Mouse (Mus musculus) megakaryocyte progenitor cell, adult 5-6 weeks (primary cell): Measurements from ENCODE around the gene Cep170b. TPM values are rescaled to one million over a fixed set of nuclear protein-coding genes. Genes with fewer than 3 reads are reported as not detected.

ENCODE experiments used
- ATAC-seq: replicated peaks from 2 replicates; pipeline ENCODE4 v1.8.0; 2016; ENCODE audit warnings: mild to moderate bottlenecking, moderate TSS enrichment, inconsistent platforms; ENCODE audit not compliant: poor library complexity
- total RNA-seq, 2 experiments: library from RNA; stranded (forward) in 1 of 2; stranded (reverse) in 1 of 2; fragments of 157-497, 149-512 nt in 1 of 2; fragments of 200-1000 nt in 1 of 2; gene quantifications; 2 replicates each; pipeline versions ENCODE4 v1.2.3 to v1.2.4; 2015 to 2017

The Cep170b gene
- total RNA-seq, 2 experiments from 2014 or later, result 2.1 to 4.7 TPM

DNA sequence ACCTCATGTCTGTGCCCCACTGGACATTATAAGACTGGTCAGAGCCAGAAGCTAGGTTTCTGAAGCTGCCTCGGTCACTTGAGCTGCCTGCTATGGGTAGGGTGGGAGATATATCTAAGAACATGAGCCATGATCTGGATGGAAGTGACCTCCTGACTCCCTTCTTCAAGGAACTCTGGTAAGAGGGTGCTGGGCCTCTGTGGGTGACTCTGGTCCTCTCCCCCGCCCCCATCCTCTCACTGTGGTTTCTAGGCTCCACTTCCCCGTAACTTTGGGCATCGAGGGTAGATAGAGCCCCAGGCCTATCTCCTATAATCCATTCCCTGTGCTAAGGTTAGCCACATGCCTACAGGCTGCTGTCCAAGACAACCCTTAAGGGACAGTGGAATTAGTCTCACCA lies 41.2 kb downstream of the Cep170b start:
- no peak for ATAC-seq

DNA sequence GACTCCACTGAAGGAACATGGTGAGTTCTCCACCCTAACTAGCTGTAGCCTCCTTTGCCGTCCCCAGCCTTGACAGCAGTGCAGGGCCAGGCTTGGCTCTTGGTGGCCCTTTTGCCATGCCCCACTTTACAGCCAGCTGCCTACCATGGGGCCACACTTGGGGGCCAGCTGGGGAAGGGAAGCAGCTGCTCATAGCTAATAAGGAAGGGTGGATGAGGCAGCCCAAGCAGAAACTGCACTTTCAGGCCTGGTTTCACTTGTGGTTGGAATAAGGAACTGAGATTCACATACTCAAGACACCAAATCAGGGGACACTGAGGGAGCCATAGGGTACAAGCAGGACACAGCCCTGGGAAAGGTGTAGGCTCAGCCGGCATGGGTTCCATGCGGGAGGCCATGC lies 41.8 kb downstream of the Cep170b start:
- ATAC-seq, result peak; percentile 75

DNA sequence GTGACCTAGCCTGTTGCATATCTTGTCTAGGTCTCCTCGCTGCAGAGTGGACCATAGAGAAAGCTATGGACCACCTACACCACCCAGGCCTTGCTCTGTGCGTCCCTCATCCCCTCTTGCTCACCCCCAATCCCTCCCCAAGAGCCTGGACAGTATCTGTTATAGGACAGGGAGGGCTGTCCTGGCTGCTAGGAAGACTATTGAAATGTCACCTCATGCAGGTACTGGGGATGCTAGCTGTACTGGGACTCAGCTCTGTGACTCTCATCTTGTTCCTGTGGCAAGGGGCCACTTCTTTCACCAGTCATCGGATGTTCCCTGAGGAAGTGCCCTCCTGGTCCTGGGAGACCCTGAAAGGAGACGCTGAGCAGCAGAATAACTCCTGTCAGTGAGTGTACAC lies 42.9 kb downstream of the Cep170b start:
- ATAC-seq, result no peak

DNA sequence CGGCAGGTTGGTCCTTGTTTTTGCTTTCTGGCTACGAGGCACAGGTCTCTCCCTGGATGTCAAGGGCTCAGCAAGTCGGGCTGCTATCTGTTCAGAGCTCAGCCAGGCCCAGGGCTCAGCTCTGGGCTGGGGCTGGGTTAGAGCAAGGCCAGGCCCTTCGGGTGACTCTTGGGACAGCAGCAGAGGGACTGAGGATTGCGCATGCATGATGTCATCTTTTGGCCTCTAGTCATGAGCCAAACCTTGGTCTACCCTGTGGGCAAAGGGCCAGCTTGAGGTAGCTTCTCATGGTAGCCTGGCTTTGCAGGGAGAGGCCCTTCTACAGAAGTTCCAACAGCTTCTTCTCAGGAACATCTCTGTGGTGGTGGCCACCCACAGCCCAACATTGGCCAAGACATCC lies 43.9 kb downstream of the Cep170b start:
- ATAC-seq, result no peak

DNA sequence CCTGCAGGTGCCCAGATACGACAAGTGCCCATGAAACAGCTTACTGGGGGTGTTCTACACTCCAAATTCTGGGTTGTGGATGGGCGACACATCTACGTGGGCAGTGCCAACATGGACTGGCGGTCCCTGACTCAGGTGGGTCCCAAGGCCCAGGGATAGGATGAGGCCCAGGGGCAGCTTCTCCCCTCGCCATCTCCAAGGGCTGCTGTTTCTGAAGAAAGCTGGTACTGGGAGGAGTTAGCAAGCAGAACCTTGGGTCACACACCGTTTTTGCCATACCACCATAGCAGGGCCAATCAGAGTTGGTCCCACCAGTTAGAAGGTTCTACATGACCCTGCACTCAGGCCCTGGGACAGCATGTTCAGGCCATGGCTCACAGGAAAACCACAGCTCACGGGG lies 44.7 kb downstream of the Cep170b start:
- no peak for ATAC-seq

DNA sequence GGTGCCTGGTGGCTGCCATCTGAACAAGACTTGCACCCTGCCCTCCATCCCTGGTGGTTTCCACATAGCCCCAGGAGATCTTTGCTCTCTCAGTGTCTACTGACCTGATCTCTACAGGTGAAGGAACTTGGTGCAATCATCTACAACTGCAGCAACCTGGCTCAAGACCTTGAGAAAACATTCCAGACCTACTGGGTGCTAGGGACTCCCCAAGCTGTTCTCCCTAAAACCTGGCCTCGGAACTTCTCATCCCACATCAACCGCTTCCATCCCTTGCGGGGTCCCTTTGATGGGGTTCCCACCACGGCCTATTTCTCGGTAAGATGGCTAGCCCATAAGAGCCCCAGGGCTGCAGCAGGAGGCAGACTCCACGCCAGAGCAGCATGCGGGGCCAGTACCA lies 46.3 kb downstream of the Cep170b start:
- no peak for ATAC-seq

DNA sequence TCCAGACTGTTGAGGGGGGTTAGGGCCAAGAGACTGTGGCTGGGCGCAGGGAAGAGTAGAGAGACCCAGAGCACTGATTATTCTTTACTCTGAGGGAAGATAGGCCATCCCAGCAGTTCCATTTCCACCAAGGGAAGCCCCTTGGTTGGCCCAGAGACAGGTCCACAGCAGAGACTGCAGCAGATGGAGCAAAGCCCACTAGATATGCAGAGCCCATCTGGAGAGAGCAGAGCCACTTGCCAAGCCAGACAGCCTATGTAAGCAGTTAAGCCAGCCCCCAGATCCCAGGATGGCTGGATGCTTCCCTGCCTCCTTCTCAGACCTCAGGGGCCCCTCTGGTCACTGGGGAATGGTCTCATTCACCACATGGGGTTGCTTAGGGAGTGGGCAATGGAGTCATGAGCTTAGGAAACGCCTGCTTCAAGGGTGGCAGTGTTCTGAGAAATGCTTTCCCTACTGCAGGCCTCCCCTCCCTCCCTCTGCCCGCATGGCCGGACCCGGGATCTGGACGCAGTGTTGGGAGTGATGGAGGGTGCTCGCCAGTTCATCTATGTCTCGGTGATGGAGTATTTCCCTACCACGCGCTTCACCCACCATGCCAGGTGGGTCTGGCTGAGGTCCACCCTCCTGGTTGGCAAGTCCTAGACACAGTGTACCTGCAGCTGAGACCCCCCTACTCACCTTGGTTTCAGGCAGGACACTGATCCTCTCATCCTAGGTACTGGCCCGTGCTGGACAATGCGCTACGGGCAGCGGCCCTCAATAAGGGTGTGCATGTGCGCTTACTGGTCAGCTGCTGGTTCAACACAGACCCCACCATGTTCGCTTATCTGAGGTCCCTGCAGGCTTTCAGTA lies 47.0 kb downstream of the Cep170b start:
- ATAC-seq, result no peak

DNA sequence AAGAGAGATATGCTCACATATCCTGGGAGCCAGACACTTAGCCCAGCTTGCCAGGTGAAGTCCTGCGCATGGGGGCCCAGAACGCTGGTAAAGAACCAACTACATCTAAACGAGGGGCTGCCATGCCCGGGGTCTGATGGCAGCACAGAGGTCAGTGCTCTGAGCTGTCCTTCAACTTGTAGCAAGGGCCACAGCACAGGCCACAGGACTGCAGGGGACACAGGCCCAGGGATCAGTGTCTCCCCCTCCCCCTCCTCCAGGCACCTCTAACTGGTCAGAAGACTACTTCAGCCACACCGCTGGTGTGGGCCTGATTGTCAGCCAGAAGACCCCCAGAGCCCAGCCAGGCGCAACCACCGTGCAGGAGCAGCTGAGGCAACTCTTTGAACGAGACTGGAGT lies 47.9 kb downstream of the Cep170b start:
- ATAC-seq, result no peak

DNA sequence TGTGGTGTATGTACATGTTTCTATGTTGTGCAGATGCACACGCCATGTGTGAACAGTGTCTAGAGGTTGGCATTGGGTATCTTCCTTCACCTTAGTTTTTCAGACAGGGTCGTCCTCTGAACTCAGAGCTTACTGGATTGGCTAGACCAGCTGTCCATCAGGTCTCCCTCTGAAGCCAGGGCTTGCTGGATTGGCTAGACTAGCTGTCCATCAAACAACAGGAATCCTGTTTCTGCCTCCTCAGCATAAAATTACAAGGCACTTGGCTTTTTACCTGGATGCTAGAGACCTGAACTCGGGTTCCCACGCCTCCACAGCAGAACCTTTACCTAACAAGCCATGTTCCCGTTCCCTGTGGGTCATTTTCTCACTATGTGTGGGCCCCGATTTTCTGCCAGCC lies 48.8 kb downstream of the Cep170b start:
- ATAC-seq, result no peak

DNA sequence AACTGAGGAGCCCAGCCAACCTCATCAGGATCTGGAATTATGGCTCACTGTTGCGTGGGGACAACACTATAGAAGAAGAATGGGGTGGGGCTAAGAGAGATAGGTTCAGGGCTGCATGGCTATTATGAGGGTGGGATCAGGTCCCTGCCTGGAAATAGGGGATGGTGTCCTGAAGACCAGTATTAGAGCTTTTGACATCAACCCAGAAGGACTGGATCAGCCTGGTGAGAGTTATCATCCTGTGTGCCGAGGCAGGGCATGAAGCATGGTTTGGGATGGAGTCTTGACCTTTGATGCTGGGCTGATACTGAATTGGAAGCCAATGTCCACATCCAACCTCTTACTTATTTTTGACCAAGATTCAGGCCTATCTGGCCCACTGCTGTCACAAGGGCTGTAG lies 49.5 kb downstream of the Cep170b start:
- no peak for ATAC-seq

DNA sequence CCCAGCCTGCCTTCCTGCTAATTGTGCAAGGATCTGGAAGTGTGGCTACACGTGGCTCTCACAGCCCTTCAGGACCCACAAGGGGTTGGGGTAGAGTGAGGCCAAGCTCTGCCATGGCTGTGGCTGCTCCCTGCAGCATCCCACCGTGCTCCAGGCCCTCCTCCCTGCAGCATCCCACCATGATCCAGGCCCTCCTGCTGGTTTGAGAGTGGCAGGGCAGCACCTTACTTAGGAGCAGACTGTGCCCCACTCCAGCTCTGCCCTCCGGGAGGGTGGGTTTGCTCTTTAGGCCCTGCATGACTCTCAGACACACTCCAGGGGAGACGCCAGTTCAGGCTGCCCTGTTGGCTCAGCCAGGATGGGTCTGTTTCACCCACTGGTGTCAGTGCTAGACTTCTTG lies 50.1 kb downstream of the Cep170b start:
- ATAC-seq, result no peak

DNA sequence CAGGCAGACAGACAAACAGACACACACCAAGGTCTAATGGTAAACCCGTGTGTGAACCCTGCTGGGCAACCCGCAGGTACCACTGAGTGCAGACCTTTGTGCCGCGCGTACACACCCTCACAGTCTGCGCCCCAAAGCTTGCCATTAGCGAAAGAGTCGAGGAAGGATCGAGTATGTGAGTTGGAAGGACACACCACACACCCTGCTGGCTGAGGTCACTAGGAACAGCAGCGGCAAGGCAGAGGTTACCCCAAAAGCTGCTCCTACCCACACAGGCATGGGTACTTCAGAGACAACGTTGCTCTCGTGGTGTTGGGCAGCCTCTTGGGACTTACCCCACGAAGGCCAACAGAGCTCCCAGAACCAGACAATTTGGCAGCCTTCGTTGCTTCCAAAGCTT lies 52.1 kb downstream of the Cep170b start:
- ATAC-seq, result no peak

DNA sequence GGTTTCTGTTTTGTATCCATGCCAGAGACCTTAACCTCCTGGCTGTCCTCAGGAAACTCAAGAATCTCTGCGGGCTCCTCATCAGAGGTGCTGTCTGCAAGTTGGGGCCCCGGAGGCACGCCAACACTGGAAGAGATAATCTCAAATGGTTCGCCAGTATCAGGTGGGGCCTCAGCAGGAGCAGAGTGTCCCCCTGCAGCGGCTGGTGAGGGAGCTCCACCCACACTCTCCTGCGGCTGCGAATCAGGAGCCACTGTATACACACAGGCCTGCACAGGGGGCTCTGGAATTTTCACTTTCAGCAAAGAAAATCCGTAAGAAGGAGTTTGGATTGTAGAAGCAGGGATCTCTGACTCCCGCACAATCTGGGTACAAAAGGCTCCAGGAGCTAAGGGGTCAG lies 53.1 kb downstream of the Cep170b start:
- ATAC-seq, result no peak

DNA sequence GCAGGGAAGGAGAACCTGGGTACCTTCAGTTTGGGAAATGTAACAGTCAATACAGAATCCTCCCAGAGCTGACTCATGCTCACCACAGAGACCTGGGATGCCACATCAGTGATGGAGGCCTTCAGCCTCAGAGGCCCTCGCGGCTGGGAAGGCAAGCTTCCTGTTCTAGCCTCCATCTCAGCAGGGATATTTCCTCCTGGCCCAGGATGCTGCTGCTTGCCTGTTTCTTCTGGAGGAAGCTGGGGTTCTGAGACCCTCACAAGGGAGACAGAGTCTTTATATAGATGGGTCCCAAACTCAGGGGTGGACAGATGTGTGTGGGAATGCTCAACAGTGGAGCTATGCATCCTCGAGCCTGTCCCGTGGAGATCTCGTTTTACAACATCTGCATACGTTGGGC lies 53.8 kb downstream of the Cep170b start:
- no peak for ATAC-seq

DNA sequence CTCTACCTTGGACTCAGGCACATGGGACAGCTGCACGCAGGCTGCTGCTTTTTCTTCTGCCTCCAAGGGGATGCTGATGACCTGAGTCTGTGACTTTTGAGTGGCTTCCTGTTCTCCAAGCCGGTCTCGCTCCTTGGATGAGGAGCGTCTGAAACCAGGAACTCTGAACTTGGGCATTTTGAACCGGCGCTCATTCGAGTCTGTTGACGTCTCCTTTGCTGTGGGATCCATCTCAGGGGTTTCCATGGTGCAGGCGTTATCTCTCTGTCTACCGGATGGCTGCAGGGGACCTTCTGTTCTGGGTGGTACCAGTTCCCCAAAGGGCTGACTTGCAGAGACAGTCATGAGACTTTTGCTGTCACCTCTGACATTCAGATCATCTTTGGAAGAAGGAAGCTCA lies 54.2 kb downstream of the Cep170b start:
- no peak for ATAC-seq

DNA sequence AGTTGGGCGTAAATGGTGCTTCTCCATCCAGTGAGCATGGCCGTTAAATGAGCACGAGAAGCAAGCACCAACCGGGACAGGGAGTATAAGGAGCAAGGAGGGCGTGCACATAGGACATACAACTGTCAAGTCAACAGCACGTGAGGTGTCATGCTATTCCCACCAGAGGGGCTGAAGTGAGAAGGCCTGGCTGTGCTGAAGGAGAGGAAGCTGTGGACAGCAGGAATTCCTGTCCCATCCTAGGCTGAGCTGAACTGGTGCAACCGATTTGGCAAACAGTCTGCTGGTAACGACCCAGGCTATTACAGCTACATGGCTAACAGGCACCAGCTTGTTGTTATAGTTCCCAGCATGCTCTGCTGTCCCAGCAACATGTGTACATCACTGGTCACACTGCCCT lies 70.8 kb downstream of the Cep170b start:
- ATAC-seq, result no peak

DNA sequence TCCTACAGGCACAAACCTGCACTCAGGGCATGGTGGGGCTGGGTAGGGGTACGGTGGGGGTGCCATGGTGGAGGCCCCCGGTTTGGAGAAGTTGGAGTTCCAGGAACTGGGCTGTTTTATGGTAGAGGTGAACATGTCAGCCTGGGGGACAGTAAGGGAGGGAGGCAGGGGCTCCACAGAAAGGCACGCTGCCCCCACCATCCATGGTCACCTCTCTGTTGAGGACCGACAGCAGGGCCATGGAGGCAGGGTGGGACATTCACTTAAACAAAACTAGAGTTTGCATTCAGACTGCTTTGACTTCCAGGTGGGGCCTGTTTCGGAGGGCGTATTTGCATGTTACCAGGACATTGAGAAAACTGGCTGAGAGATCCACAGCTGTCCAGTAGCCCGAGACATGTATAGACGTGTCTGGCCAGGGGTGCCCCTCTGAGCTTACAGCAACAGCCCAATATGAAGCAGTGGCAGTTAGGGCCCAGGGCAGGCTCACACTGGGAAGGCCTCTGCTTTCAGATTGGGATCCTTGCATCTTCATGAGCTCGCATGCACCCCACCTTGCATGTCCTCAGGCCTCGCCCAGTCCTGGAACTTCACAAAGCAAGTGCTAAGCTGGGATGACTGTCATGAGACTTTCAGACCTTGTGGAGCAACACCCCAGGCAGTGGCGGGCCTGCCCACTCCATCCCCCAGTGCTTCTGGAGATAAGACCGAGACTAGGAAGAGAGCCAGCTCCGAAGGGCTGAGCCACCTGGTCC lies 73.5 kb downstream of the Cep170b start:
- peak; percentile 90 for ATAC-seq

DNA sequence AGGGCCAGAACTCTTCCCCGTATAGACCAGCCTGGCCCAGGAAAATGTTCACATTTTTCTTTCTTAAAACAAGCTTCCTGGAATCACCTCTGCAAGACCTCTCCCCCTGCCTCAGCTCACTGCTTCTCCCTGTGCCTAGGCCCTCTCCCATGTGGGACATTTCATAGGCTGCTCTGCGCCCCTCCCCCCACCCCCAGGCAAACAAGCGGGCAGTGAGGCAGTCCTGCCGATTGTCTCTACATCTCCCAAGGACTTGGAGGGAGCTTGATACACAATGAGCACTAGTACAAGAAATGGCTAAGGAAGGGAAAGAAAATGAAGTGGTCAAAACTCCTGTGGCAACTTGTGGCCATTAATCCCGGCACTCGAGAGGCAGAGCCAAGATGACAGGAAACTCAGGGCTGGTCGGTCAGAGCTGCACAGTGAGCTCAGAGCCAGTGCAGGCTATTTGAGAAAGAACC lies 74.1 kb downstream of the Cep170b start:
- no peak for ATAC-seq

DNA sequence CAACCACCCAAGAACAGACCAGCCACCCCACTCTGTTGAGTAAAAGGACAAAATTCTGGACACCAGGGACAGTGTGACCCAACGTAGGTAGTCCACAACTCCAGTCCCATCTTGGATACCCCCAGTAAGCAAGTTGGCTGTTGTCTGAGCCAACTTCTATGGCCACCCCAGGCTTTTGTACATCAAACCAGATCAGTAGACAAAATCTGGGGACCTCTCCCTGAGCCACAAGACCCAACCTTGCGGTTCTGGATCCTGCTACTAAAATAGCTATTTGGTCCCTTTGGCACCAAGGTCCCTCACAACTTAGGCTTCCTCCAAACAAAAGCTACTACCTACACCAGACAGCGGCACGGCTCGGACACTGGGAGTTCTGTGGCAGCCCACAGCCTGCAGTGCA lies 74.7 kb downstream of the Cep170b start:
- ATAC-seq, result no peak

DNA sequence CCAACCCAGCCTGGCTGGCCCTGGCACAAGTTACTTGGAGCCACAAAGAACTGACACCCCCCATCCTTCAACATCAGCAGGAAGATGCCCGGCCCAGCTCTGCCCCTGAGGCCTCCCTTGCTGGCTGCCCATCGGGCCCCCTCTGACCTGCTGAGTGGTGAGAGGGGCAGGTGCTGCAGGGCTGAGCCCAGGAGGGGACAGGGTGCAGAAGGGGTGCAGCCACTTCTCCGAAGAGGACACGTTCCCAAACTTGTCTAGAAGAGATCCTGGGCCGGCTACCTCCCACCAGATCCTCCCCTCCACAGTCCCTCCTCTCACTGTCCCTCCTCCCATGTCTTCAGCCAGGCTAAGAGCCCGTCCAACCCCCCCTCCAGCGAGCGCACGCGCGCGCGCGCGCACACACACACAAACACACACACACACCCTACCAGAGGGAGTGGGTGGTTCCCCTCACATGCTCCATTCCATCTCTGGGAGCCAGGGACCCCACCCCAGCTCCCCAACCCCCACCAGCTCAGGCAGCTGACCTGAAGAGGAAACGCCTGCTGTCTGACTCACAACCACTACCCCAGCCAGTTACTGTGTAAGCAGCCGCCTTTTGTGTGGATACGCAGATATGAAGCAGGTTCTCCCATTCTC lies 75.3 kb downstream of the Cep170b start:
- ATAC-seq, result no peak
